In genomic region chr15:80094201-80094600, GRCm38 (mm10) we compare ENCODE assay signal across 28 mouse cellular contexts. TPM values are rescaled to one million over a fixed set of nuclear protein-coding genes. Genes with fewer than 3 reads are reported as not detected.
A peak's percentile ranks its signal among the peaks of the same experiment; 100 is the strongest.
DNase-seq lines count a peak whose midpoint lies in the region; ATAC-seq and TF ChIP-seq lines count a peak whose summit lies in the region.
"Had no signal": no experiment of that assay in that cellular context is flagged by ENCODE, and none has a peak within 500 bp of the region (broad histone marks: within the 10 kb centered on the region; RNA-seq: fewer than 3 reads in every experiment).

No protein-coding gene starts in this region.

- H3K27me3 ChIP-seq in heart, embryonic 10.5 days (ENCODE audit: insufficient read depth, poor library complexity, severe bottlenecking), result peaks cover 85% of the 10 kb centered on the region
- H3K27me3 ChIP-seq in E14TG2a.4 (ENCODE audit: insufficient read depth, low read length), result peaks cover 12% of the 10 kb centered on the region
- no peaks in the 10 kb centered on the region for H3K27me3 ChIP-seq in midbrain, postnatal 0 days (ENCODE audit: insufficient read depth, low read length)
- H3K27me3 ChIP-seq: neural tube, embryonic 15.5 days had no signal

- H3K9ac ChIP-seq in midbrain, postnatal 0 days (replicated peaks; ENCODE audit: low read length, poor library complexity, severe bottlenecking), result no peak overlapping the region
- H3K9ac ChIP-seq: embryonic facial prominence, embryonic 13.5 days; forebrain, embryonic 12.5 days; heart, embryonic 12.5 days; limb, embryonic 12.5 days; liver, postnatal 0 days; neural tube, embryonic 15.5 days had no signal

- no peak for ATAC-seq in midbrain, postnatal 0 days (ENCODE audit: low FRiP score)
- ATAC-seq in inflammation-experienced regulatory T-cells, adult 6 months, result no peak
- ATAC-seq: activated CD4-positive, CD25-positive, alpha-beta regulatory T cell, adult 4 months; liver, postnatal 0 days had no signal

- H3K9me3 ChIP-seq in heart, embryonic 10.5 days, result no peaks in the 10 kb centered on the region
- no peaks in the 10 kb centered on the region for H3K9me3 ChIP-seq in E14TG2a.4 (ENCODE audit: low read length)
- H3K9me3 ChIP-seq in midbrain, postnatal 0 days (ENCODE audit: low read length), result no peaks in the 10 kb centered on the region
- H3K9me3 ChIP-seq: embryonic facial prominence, embryonic 13.5 days; forebrain, embryonic 12.5 days; G1E; heart, embryonic 12.5 days; hindbrain, embryonic 10.5 days; limb, embryonic 12.5 days; midbrain, embryonic 10.5 days; neural tube, embryonic 15.5 days had no signal

- H3K27ac ChIP-seq in heart, embryonic 10.5 days, result no peak overlapping the region
- no peak overlapping the region for H3K27ac ChIP-seq in midbrain, postnatal 0 days (ENCODE audit: low read depth, low read length)
- H3K27ac ChIP-seq: embryonic facial prominence, embryonic 13.5 days; forebrain, embryonic 12.5 days; gastrocnemius, adult 2 months; hindbrain, embryonic 10.5 days; limb, embryonic 12.5 days; midbrain, embryonic 10.5 days; neural tube, embryonic 15.5 days had no signal

- H3K4me3 ChIP-seq in heart, embryonic 10.5 days, result no peak overlapping the region
- peak overlapping the region; percentile 62 for H3K4me3 ChIP-seq in E14TG2a.4 (replicated peaks; ENCODE audit: low read length)
- no peak overlapping the region for H3K4me3 ChIP-seq in midbrain, postnatal 0 days (ENCODE audit: low read depth, low read length)
- H3K4me3 ChIP-seq: embryonic facial prominence, embryonic 13.5 days; erythroblast, embryonic 14.5 days; forebrain, embryonic 12.5 days; gastrocnemius, adult 2 months; heart, embryonic 12.5 days; hindbrain, embryonic 10.5 days; limb, embryonic 12.5 days; midbrain, embryonic 10.5 days; neural tube, embryonic 15.5 days had no signal

- H3K4me1 ChIP-seq in heart, embryonic 10.5 days, result peaks cover 42% of the 10 kb centered on the region
- H3K4me1 ChIP-seq in E14TG2a.4 (replicated peaks; ENCODE audit: low read depth, low read length), result peaks cover 92% of the 10 kb centered on the region
- H3K4me1 ChIP-seq in midbrain, postnatal 0 days (ENCODE audit: insufficient read depth, low read length), result peaks cover 11% of the 10 kb centered on the region

- no peaks in the 10 kb centered on the region for H3K36me3 ChIP-seq in heart, embryonic 10.5 days
- H3K36me3 ChIP-seq in E14TG2a.4 (ENCODE audit: insufficient read depth, low read length), result peaks cover 12% of the 10 kb centered on the region; the same call in 1 of the 2 replicates
- H3K36me3 ChIP-seq in midbrain, postnatal 0 days (ENCODE audit: insufficient read depth, low read length), result no peaks in the 10 kb centered on the region
- H3K36me3 ChIP-seq: embryonic facial prominence, embryonic 13.5 days; forebrain, embryonic 12.5 days; heart, embryonic 12.5 days; hindbrain, embryonic 10.5 days; limb, embryonic 12.5 days; midbrain, embryonic 10.5 days; neural tube, embryonic 15.5 days had no signal

- DNase-seq in heart, adult 18-20 months, result peak; percentile 44 to 56
- no peak for DNase-seq in heart, embryonic 10.5 days (ENCODE audit: low spot score)
- DNase-seq in cerebellum, adult 11-12 months, result peak; percentile 91
- peak; percentile 89 to 94 for DNase-seq in cerebellum, postnatal 10 days
- DNase-seq in MN1 (ENCODE audit: low spot score), result no peak
- DNase-seq in midbrain, postnatal 0 days (ENCODE audit: low spot score), result no peak
- DNase-seq: adrenal gland, adult 8-10 months; gastrocnemius, adult 2 months; heart, postnatal 10 days; kidney, adult 11 months; kidney, postnatal 4 days; layer of hippocampus, adult 9-11 months; liver, postnatal 0 days; lung, postnatal 10 days; thymus, adult 2 months had no signal

- H3K4me2 ChIP-seq in midbrain, postnatal 0 days (ENCODE audit: low read depth, low read length, poor library complexity, severe bottlenecking), result no peak overlapping the region
- H3K4me2 ChIP-seq: embryonic facial prominence, embryonic 13.5 days; forebrain, embryonic 12.5 days; heart, embryonic 12.5 days; limb, embryonic 12.5 days; liver, embryonic 11.5 days; neural tube, embryonic 15.5 days had no signal

- 89% methylated on average over 13 of the region's 13 CpGs for WGBS in heart, embryonic 10.5 days
- WGBS in midbrain, postnatal 0 days, result 92% methylated on average over 13 of the region's 13 CpGs

- TF ChIP-seq CTCF in E14TG2a.4 (conservative IDR thresholded peaks at IDR 0.05; ENCODE audit: low read length), result no peak
- no peak for TF ChIP-seq CTCF in midbrain, postnatal 0 days (IDR thresholded peaks at IDR 0.05)

RNA-seq across cellular contexts. Expression of gene Rpl3, which starts 2.5 kb away (rescaled TPM):
- total RNA-seq in heart, adult 18-20 months (2021), result 100 to 1,000 TPM; 163 to 184 TPM
- polyA plus RNA-seq in heart, embryonic 10.5 days (2016; fragmentation: Nextera tagmentation; extraction: Ambion mirVana), result 770 and 980 TPM in 2 replicates
- 511 and 632 TPM in 2 replicates for total RNA-seq in midbrain, postnatal 0 days (2014; rRNA removed)
- 500 and 515 TPM in 2 replicates for polyA plus RNA-seq in midbrain, postnatal 0 days (2015; fragmentation: Nextera tagmentation; extraction: Ambion mirVana)
- polyA plus RNA-seq in inflammation-experienced regulatory T-cells, adult 6 months (2017; shearing (Covaris generic)), result 1,000 to 10,000 TPM; 2,844 to 4,969 (median 3,861) TPM

RNA-seq across cellular contexts. Expression of gene Syngr1, which starts 3.1 kb away (rescaled TPM):
- total RNA-seq in heart, adult 18-20 months (2021), result 100 to 1,000 TPM in 1 of 2 experiments, 10 to 100 TPM in 1; 80.2 to 107 TPM
- 6.7 and 11.6 TPM in 2 replicates for polyA plus RNA-seq in heart, embryonic 10.5 days (2016; fragmentation: Nextera tagmentation; extraction: Ambion mirVana)
- 162 and 220 TPM in 2 replicates for total RNA-seq in midbrain, postnatal 0 days (2014; rRNA removed)
- 81.5 and 88.5 TPM in 2 replicates for polyA plus RNA-seq in midbrain, postnatal 0 days (2015; fragmentation: Nextera tagmentation; extraction: Ambion mirVana)
- polyA plus RNA-seq in inflammation-experienced regulatory T-cells, adult 6 months (2017; shearing (Covaris generic)), result 1 to 10 TPM in 1 of 3 experiments, under 1 TPM in 1, not detected in 1; 0.77 to 1.7 TPM

RNA-seq across cellular contexts. Expression of gene Tab1, which starts 38.7 kb away (rescaled TPM):
- 10 to 100 TPM; 14.8 to 18.4 TPM for total RNA-seq in heart, adult 18-20 months (2021)
- polyA plus RNA-seq in heart, embryonic 10.5 days (2016; fragmentation: Nextera tagmentation; extraction: Ambion mirVana), result 34.2 and 38.1 TPM in 2 replicates
- 43.5 and 58.5 TPM in 2 replicates for total RNA-seq in midbrain, postnatal 0 days (2014; rRNA removed)
- 23.6 and 27.9 TPM in 2 replicates for polyA plus RNA-seq in midbrain, postnatal 0 days (2015; fragmentation: Nextera tagmentation; extraction: Ambion mirVana)
- 10 to 100 TPM; 12.2 to 15.9 (median 12.3) TPM for polyA plus RNA-seq in inflammation-experienced regulatory T-cells, adult 6 months (2017; shearing (Covaris generic))

Comparison
In these comparisons a context has a peak if more than half of its experiments do, and no peak if none do; other contexts are left out.
1. DNase-seq: peak in heart, adult 18-20 months (2 of 2), cerebellum, adult 11-12 months (single experiment) and cerebellum, postnatal 10 days (2 of 2); none in heart, embryonic 10.5 days (single experiment), MN1 (single experiment) and midbrain, postnatal 0 days (single experiment).